Comparison of ENCODE assay signal across 22 mouse cellular contexts in genomic region chr4:119033006-119033405, GRCm38 (mm10).
DNase-seq lines count a peak whose midpoint lies in the region; ATAC-seq lines count a peak whose summit lies in the region.
"Had no signal": no experiment of that assay in that cellular context is flagged by ENCODE, and none has a peak within 500 bp of the region (broad histone marks: within the 10 kb centered on the region; RNA-seq: fewer than 3 reads in every experiment).

No protein-coding gene starts in this region.

- H3K4me3 ChIP-seq in liver, embryonic 11.5 days (ENCODE audit: low read depth, low read length), result no peak overlapping the region
- no peak overlapping the region for H3K4me3 ChIP-seq in liver, embryonic 13.5 days (replicated peaks)
- no peak overlapping the region for H3K4me3 ChIP-seq in liver, embryonic 16.5 days (ENCODE audit: low read depth, low read length)
- no peak overlapping the region for H3K4me3 ChIP-seq in kidney, embryonic 15.5 days (replicated peaks)
- H3K4me3 ChIP-seq: forebrain, embryonic 10.5 days; forebrain, embryonic 13.5 days; hindbrain, embryonic 12.5 days; hindbrain, embryonic 15.5 days had no signal

- peak; percentile 57 for DNase-seq in liver
- DNase-seq in liver, embryonic 11.5 days (ENCODE audit: low spot score), result no peak
- no peak for DNase-seq in liver, embryonic 13.5 days
- DNase-seq in adrenal gland, postnatal 14 days, result no peak
- DNase-seq in adrenal gland, postnatal 25 days, result no peak
- DNase-seq: adrenal gland, adult 8-10 months; cerebellum, adult 11 months; cerebellum, adult 2 months; cerebellum, postnatal 14 days; gastrocnemius, postnatal 10 days; heart, adult 11 months had no signal

- H3K36me3 ChIP-seq in liver, embryonic 11.5 days (ENCODE audit: control insufficient read depth, insufficient read depth, low read length), result no peaks in the 10 kb centered on the region
- H3K36me3 ChIP-seq in liver, embryonic 13.5 days, result no peaks in the 10 kb centered on the region
- no peaks in the 10 kb centered on the region for H3K36me3 ChIP-seq in liver, embryonic 16.5 days (ENCODE audit: control insufficient read depth, insufficient read depth)
- H3K36me3 ChIP-seq in kidney, embryonic 15.5 days, result no peaks in the 10 kb centered on the region
- H3K36me3 ChIP-seq: forebrain, embryonic 10.5 days; G1E; hindbrain, embryonic 12.5 days; hindbrain, embryonic 15.5 days had no signal

- no peak overlapping the region for H3K9ac ChIP-seq in liver, embryonic 11.5 days (ENCODE audit: low read depth, low read length)
- H3K9ac ChIP-seq in liver, embryonic 13.5 days, result peak overlapping the region; percentile 72
- H3K9ac ChIP-seq in liver, embryonic 16.5 days (ENCODE audit: low read depth, low read length), result peak overlapping the region; percentile 29; the same call in 1 of the 2 replicates
- no peak overlapping the region for H3K9ac ChIP-seq in kidney, embryonic 15.5 days
- H3K9ac ChIP-seq: forebrain, embryonic 13.5 days; hindbrain, embryonic 12.5 days; hindbrain, embryonic 15.5 days had no signal

- H3K4me2 ChIP-seq in liver, embryonic 11.5 days, result no peak overlapping the region
- no peak overlapping the region for H3K4me2 ChIP-seq in liver, embryonic 13.5 days
- peak overlapping the region; percentile 4; the same call in 1 of the 2 replicates for H3K4me2 ChIP-seq in liver, embryonic 16.5 days (ENCODE audit: low read depth, low read length)
- H3K4me2 ChIP-seq in kidney, embryonic 15.5 days, result no peak overlapping the region
- H3K4me2 ChIP-seq: forebrain, embryonic 13.5 days; heart, embryonic 11.5 days; hindbrain, embryonic 12.5 days; hindbrain, embryonic 15.5 days had no signal

- no peaks in the 10 kb centered on the region for H3K9me3 ChIP-seq in liver, embryonic 11.5 days (ENCODE audit: control insufficient read depth, low read length)
- no peaks in the 10 kb centered on the region for H3K9me3 ChIP-seq in liver, embryonic 13.5 days (replicated peaks)
- H3K9me3 ChIP-seq in liver, embryonic 16.5 days (replicated peaks; ENCODE audit: control insufficient read depth, low read length), result no peaks in the 10 kb centered on the region
- H3K9me3 ChIP-seq in kidney, embryonic 15.5 days (replicated peaks), result no peaks in the 10 kb centered on the region
- H3K9me3 ChIP-seq: forebrain, embryonic 10.5 days; forebrain, embryonic 13.5 days; G1E; hindbrain, embryonic 12.5 days; hindbrain, embryonic 15.5 days had no signal

- WGBS in liver, embryonic 11.5 days, result 69% methylated on average over 4 of the region's 4 CpGs
- WGBS in liver, embryonic 13.5 days (ENCODE audit: insufficient replicate concordance), result 62% methylated on average over 4 of the region's 4 CpGs
- WGBS in liver, embryonic 16.5 days (ENCODE audit: insufficient replicate concordance), result 66% methylated on average over 4 of the region's 4 CpGs
- 60% methylated on average over 4 of the region's 4 CpGs for WGBS in kidney, embryonic 15.5 days

- peaks cover 2% of the 10 kb centered on the region; the same call in 1 of the 2 replicates for H3K27me3 ChIP-seq in liver, embryonic 11.5 days (replicated peaks; ENCODE audit: control insufficient read depth, insufficient read depth, low read length)
- peaks cover 25% of the 10 kb centered on the region for H3K27me3 ChIP-seq in liver, embryonic 13.5 days
- H3K27me3 ChIP-seq in liver, embryonic 16.5 days (ENCODE audit: control insufficient read depth, insufficient read depth, low read depth, low read length), result no peaks in the 10 kb centered on the region
- no peaks in the 10 kb centered on the region for H3K27me3 ChIP-seq in kidney, embryonic 15.5 days
- H3K27me3 ChIP-seq: forebrain, embryonic 13.5 days; hindbrain, embryonic 12.5 days; hindbrain, embryonic 15.5 days; Patski had no signal

- H3K4me1 ChIP-seq in liver, embryonic 11.5 days (replicated peaks; ENCODE audit: control insufficient read depth, insufficient read depth, low read length), result peaks cover 37% of the 10 kb centered on the region
- H3K4me1 ChIP-seq in liver, embryonic 13.5 days (replicated peaks), result peaks cover 96% of the 10 kb centered on the region
- H3K4me1 ChIP-seq in liver, embryonic 16.5 days (ENCODE audit: control insufficient read depth, low read depth, low read length), result peaks cover 87% of the 10 kb centered on the region
- peaks cover 19% of the 10 kb centered on the region for H3K4me1 ChIP-seq in kidney, embryonic 15.5 days

- ATAC-seq in liver, embryonic 11.5 days (replicated peaks; ENCODE audit: low FRiP score), result no peak
- ATAC-seq in liver, embryonic 13.5 days (ENCODE audit: low read depth), result no peak
- ATAC-seq in liver, embryonic 16.5 days (ENCODE audit: low read depth), result no peak
- no peak for ATAC-seq in kidney, embryonic 15.5 days (replicated peaks; ENCODE audit: low FRiP score)
- ATAC-seq: activated CD4-positive, CD25-positive, alpha-beta regulatory T cell, adult 4 months; forebrain, embryonic 13.5 days; forebrain, embryonic 16.5 days; Patski had no signal

- H3K27ac ChIP-seq in liver, embryonic 11.5 days (ENCODE audit: low read depth, low read length), result no peak overlapping the region
- peak overlapping the region; percentile 98 for H3K27ac ChIP-seq in liver, embryonic 13.5 days
- H3K27ac ChIP-seq in liver, embryonic 16.5 days (ENCODE audit: low read length), result peak overlapping the region; percentile 75
- no peak overlapping the region for H3K27ac ChIP-seq in kidney, embryonic 15.5 days
- H3K27ac ChIP-seq: forebrain, embryonic 10.5 days; forebrain, embryonic 13.5 days; hindbrain, embryonic 12.5 days; hindbrain, embryonic 15.5 days had no signal

Comparison
In these comparisons a context has a peak if more than half of its experiments do, and no peak if none do; other contexts are left out.
1. H3K27ac ChIP-seq: peak in liver, embryonic 13.5 days (single experiment) and liver, embryonic 16.5 days (single experiment); none in liver, embryonic 11.5 days (single experiment) and kidney, embryonic 15.5 days (single experiment).
2. H3K9ac ChIP-seq: peak in liver, embryonic 13.5 days (single experiment) and liver, embryonic 16.5 days (single experiment); none in liver, embryonic 11.5 days (single experiment) and kidney, embryonic 15.5 days (single experiment).